Mouse (Mus musculus): Measurements from ENCODE around the gene Borcs5.

Borcs5 gene

DNA sequence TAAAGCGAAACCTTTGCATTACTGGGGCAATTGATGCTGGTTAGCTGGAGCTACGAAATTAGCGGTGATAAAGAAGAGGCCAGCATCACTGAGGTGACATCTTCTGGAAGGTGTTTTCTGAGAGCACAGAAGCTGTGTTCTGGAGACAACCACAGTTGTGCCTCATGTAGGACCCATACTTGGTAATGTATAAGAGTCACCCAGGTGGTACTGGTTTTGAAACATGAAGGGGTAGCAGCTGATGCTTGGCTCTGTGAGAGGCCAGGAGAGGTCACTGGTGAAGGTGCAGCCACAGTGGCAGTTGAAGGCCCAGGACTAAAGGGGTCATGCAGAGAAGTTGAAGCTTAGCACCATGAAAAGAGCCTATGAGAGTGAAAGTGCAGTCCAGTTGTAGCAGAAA lies at the start of gene Borcs5:
Gene Borcs5 (plus strand): TSS at position 301 of the 400 bp plus-strand sequence.
- ChIA-PET CTCF (interaction anchor here in 1 of 4 experiments (0.6 to 0.7 kb wide), 2 partner anchors 228 to 232 kb away, joined by 4 to 5 read pairs; no protein-coding TSS in a partner anchor), POLR2A (interaction anchor here in 1 of 4 experiments (0.9 to 1.1 kb wide), 2 partner anchors 281 to 290 kb away, joined by 3 read pairs; partner anchors contain the start of gene Cdkn1b)

DNA sequence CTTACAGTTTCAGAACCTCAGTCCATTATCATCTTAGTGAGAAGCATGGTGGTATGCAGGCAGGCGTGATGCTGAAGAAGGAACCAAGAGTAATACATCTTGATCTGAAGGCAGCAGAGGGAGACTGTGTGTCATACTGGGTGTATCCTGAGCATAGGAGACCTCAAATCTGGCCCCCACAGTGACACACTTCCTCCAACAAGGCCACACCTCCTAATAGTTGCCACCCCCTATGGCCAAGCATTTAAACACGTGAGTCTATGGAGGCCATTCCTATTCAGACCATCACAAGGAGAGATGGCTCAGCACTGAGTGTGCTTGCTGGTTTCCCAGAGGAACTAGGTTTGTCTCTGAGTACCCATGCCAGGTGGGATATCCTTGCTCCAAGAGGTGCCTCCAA lies 47.7 kb upstream of the Borcs5 start:
- ChIA-PET CTCF (no interaction called here), POLR2A (interaction anchor here in 2 of 4 experiments (1.2 to 1.6 kb wide), 3 partner anchors 10 to 51 kb away, joined by 3 to 5 read pairs (median 3); no protein-coding TSS in a partner anchor)

DNA sequence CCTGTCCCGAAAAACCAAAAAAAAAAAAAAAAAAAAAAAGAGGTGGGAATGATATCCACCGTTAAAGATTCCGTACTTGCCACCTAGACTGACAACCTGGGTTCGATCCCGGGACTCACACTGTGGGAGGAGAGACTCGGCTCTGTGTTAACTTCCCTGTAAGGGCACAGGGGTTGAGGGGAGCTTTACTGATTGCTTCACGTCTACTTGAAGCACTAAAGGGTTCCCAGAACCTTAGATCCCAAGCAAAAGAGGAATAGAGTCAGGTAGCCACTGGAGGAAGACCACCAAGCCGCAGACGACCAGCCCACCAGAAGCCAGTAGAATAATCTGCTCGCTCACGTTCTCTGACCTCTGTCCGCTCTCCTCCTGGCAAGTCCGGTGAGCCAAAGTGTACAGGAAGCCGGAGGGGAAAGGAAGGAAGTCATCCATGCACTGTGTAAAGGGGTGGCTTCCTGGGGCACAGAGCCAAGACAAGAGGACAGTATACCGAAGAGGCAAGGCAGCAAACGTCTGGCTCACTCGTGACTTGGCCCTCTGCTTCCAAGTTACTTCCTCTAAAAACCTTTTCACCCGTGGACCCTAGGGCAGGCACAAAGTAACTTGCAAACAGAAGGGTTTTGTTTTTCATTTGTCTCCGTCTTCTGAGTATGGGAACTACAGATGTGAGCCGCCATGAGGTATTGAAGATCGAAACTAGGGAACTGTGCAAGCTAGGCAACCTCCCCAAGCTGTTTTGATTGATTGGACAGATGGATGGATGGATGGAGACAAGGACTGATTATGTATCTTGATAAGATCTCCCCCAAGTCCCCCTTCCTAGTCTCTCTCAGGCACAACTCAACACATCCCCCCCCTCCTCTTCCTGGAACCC lies 44.5 kb upstream of the Borcs5 start:
- ChIA-PET POLR2A (interaction anchor here in 2 of 4 experiments (0.6 to 1.3 kb wide), 4 partner anchors 16 to 573 kb away, joined by 3 to 7 read pairs (median 3); no protein-coding TSS in a partner anchor), CTCF (interaction anchor here in 3 of 4 experiments (0.6 to 1.0 kb wide), 3 partner anchors 12 to 387 kb away, joined by 3 to 7 read pairs (median 6); no protein-coding TSS in a partner anchor)

DNA sequence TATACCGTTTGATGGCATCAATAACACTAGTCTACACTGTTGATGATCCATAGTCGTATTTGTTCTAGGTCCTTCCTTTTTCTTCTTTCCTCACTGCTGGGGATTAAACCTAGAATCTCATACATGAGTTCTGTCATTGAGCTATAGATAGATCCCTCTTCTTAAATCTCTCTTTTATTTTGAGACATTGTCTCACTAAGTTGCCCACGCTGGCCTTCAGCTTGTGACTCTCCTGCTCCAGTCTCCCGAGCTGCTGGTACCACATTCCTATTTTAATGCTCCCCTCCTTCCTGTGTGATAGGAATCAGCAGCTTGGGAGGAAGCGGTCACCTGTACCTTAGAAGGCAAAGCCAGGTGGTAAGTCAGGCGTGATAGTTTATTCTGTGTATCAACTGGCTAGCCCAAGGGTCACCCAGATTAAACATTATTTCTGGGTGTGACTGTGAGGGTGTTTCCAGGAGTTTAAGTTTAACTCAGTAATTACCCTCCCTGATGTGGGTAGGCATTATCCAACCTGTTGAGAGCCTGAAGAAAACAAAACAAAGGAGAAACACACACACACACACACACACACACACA lies 41.6 kb upstream of the Borcs5 start:
- ChIA-PET POLR2A (interaction anchor here in 2 of 4 experiments (0.7 kb wide), 2 partner anchors 18 to 223 kb away, joined by 3 to 4 read pairs; no protein-coding TSS in a partner anchor), CTCF (interaction anchor here in 1 of 4 experiments (0.6 kb wide), 1 partner anchor 16 kb away, joined by 6 read pairs; no protein-coding TSS in a partner anchor)

DNA sequence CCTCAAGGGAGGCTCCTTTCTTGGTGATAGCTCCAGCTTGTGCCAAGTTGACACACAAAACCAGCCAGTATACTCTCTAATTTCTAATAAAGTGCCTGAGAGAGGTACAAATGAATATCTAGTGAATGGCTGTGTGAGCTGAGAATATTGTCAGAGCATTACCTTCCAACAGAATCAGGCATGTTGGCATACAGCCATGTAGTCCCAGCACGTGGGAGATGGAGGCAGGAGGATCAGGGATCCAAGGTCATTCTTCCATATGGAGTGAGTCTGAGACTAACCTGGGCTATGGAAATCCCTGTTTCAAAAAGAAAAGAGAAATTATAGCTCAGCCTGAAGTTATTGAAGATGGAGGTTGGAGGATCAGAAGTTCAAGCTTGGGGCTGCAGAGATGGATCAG lies 40.1 kb upstream of the Borcs5 start:
- CTCF ChIA-PET, result interaction anchor here in 2 of 4 experiments (0.6 to 0.9 kb wide), 2 partner anchors 8 to 12 kb away, joined by 5 to 8 read pairs; no protein-coding TSS in a partner anchor

DNA sequence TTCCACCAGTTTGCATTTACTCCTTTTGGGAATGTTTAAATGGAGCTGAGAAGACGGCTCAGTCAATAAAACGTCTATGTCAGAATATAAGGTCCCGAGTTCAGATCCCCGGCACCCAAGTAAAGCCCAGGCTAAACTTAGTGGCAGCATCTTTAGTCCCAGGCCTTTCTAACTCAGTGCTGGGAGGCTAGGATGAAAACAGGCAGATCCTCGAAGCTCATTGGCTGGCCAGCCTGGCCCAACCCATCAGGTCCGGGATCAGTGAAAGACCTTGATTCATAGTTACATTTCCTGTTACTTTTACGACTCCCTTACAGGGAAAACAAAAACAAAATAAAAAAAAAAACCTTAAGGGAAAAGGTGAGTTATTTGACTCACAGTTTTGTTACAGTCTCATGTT lies 38.2 kb upstream of the Borcs5 start:
- CTCF ChIA-PET, result interaction anchor here (0.6 to 1.4 kb wide), 5 partner anchors 10 to 356 kb away, joined by 3 to 5 read pairs (median 3); no protein-coding TSS in a partner anchor
- POLR2A ChIA-PET, result interaction anchor here in 3 of 4 experiments (0.6 to 2.0 kb wide), 15 partner anchors 10 to 396 kb away, joined by 3 to 14 read pairs (median 4); partner anchors contain the start of gene Lrp6 (in 1 of the 3)

More for the DNA sequence above, 40.1 kb upstream of the Borcs5 start:
- POLR2A ChIA-PET, result interaction anchor here in 2 of 4 experiments (0.6 to 1.0 kb wide), 4 partner anchors 13 to 244 kb away, joined by 3 read pairs; no protein-coding TSS in a partner anchor

DNA sequence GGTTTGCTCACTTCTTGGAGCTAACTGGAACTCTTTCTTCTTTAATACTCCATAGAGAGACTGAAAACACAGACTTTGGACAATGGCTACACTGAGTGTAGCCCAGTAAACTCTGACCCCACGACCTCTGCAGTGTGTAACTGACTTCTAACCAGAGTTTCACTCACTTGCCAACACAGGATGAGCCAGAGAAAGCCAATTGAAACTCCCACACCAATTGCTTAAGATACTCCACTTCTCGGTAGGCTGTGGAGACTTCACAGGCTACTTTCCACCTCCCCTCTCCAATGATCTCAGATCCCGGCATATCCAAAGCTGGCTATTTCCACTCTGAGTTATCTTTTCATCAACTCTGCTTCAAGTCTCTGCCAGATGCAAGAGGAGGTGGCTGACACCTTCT lies 37.5 kb upstream of the Borcs5 start:
- CTCF ChIA-PET, result interaction anchor here (0.5 to 1.4 kb wide), 7 partner anchors 9 to 161 kb away, joined by 3 to 5 read pairs (median 3); no protein-coding TSS in a partner anchor

DNA sequence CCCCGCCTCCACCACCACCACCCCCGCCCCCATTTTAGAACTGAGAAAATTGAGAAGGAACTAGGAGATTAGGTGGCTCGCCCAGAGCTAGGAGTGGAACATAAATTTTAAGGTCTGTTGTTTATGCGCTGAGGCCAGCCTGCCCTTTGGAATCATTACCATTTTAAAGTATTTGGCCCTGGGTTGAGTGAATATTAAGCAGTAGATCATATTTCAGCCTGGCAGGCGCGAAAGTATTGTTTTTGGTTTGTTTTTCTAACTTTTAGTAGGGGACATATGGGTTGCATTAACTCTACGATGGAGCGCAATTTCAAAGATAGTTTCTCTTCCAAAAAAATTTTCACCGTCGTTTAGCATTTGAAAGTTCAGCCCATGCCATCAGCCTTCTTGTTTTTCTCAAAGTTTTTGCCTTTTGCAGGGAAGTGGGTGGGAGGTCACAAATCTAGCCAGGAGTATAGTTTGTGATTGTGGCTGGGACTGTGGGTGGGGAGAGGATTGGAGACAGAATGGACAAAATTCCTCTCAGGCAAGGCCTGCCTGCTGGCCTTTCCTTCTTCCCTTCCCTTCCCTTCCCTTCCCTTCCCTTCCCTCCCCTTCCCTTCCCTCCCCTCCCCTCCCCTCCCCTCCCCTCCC lies 36.8 kb upstream of the Borcs5 start:
- CTCF ChIA-PET, result interaction anchor here in 1 of 4 experiments (0.7 kb wide), 1 partner anchor 15 kb away, joined by 3 read pairs; no protein-coding TSS in a partner anchor
- POLR2A ChIA-PET, result interaction anchor here in 2 of 4 experiments (0.6 to 2.0 kb wide), 3 partner anchors 12 to 274 kb away, joined by 3 to 14 read pairs (median 9); partner anchors contain the start of gene Lrp6 (in 1 of the 2)

More for the DNA sequence above, 37.5 kb upstream of the Borcs5 start:
- POLR2A ChIA-PET, result interaction anchor here in 3 of 4 experiments (0.6 to 2.0 kb wide), 12 partner anchors 9 to 273 kb away, joined by 3 to 14 read pairs (median 4); partner anchors contain the start of gene Lrp6 (in 1 of the 3)

DNA sequence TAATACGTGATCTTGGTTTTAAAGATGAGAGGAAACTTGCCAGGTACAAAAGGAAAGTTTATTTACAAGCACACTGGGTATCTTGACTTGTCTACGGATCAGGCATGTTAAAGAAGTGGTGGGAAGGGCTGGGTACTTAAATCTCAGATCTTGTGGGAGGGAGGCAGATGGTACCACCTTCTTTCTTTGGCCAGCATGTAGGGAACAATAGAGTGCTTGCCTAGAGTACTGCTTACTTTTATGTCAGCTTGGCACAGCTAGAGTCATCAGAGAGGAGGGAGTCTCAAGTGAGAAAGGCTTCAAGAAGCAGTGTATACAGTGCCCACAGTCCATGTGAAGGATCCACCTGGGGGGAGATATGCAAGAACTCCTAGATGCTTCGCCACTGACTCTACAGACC lies 34.1 kb upstream of the Borcs5 start:
- ChIA-PET POLR2A (interaction anchor here in 2 of 4 experiments (0.6 to 1.0 kb wide), 2 partner anchors 9 to 254 kb away, joined by 3 read pairs; no protein-coding TSS in a partner anchor), CTCF (interaction anchor here in 1 of 4 experiments (0.5 to 1.2 kb wide), 2 partner anchors 16 to 39 kb away, joined by 3 read pairs; no protein-coding TSS in a partner anchor)

DNA sequence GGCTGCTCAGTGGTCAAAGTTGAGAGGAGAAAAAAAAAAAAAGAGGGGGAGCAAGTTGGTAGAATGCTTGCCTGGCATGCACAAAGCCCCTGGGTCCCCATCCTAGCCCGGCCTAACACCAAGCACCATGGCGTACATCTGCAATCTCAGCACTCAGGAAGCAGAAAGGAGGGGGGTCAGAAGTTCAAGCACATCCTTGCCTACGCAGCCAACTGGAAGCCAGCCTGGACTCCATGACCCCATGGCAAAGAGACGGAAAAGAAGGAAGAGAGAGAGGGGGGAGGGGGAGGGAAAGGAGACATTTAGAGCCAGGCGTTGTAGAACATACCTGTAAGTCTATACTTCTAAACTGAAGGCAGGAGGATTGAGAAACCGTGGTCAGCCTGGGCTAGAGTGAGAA lies 32.8 kb upstream of the Borcs5 start:
- POLR2A ChIA-PET, result interaction anchor here in 2 of 4 experiments (0.7 to 2.4 kb wide), 5 partner anchors 15 to 367 kb away, joined by 3 to 8 read pairs (median 3); no protein-coding TSS in a partner anchor
- CTCF ChIA-PET, result interaction anchor here (0.6 to 2.0 kb wide), 15 partner anchors 7 to 669 kb away, joined by 3 to 10 read pairs (median 5); no protein-coding TSS in a partner anchor

DNA sequence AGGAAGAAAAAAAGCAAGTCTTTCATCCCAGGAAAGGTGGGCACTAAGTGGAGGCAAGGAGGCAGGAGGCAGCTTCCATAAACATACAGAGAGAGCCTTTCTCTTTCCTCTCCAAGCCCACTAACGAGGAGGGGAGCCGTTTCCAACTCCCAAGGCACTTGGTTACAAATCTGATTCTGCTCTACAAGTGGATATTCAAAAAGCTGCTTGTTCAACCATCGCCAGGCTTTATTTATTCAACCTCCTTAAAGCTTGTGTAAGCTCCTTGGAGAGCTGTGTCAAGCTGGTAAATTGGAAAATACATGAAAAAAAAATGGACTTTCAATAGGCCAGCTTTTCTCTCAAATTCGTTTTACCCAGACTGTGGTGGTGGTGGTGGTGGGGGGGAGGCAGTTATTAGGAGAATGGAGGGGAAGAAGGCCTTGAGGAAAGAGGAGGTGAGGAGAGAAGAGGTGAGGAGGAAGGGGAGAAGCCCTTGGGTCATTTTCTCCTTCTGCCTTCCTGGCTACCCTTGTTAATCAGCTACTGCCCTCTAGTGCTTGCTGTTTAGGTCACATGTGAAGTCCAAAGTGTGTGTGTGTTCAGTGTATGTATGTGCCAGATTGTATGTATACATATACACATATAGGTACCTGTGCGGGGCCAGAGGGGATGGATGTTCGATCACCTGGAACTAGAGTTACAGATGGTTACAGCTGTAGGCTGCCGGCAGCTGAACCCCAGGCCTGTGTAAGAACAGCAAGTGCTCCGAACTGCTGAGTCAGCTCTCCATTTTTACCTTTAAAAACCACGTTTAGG lies 32.2 kb upstream of the Borcs5 start:
- POLR2A ChIA-PET, result interaction anchor here (0.5 to 2.4 kb wide), 15 partner anchors 12 to 193 kb away, joined by 3 to 8 read pairs (median 3); no protein-coding TSS in a partner anchor
- CTCF ChIA-PET, result interaction anchor here (0.5 to 2.0 kb wide), 30 partner anchors 8 to 670 kb away, joined by 3 to 10 read pairs (median 4); no protein-coding TSS in a partner anchor

DNA sequence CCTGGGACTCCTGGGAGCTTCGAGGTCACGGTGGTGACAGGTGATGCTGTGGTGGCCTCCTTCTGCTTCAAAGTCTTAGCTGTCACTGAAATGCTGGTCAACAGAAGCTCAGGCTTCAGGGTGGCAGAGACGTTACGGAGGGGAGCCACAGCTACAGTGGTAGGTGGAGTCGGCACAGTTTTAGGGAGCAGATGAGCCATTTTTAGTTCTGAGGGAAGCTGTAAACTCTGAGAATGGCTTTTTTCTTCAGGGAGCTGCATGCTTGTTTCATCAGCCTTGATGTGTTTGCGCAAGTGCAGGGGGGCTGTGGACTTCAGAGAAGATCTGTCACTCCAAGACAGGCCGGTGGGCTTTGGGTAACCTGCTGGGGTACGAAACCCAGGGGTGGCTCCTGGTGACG lies 28.9 kb upstream of the Borcs5 start:
- CTCF ChIA-PET, result interaction anchor here in 3 of 4 experiments (0.6 to 1.7 kb wide), 4 partner anchors 9 to 11 kb away, joined by 3 to 8 read pairs (median 3); no protein-coding TSS in a partner anchor
- POLR2A ChIA-PET, result interaction anchor here in 3 of 4 experiments (0.6 to 1.4 kb wide), 4 partner anchors 9 to 253 kb away, joined by 3 to 6 read pairs (median 4); no protein-coding TSS in a partner anchor

DNA sequence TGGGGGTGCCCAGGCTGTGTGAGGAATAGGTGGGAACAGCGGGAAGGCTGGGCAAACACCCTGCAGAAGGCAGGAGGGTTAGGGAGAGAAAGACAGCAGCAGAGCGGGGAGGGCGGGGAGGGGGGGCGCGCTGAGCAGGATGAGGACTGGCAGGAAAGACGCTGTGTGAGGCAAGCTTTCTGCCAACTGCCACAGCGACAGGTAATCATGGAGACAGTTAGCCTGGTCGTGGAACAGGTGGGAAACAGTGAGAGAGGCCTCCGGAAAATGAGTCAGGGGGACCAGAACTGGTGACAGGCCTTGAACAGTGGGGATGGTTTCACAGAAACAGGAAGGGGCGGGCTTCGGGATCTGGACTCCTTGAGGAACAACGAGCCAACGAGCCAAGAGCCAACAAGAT lies 27.4 kb upstream of the Borcs5 start:
- ChIA-PET CTCF (interaction anchor here in 2 of 4 experiments (0.6 to 1.0 kb wide), 3 partner anchors 9 to 115 kb away, joined by 3 to 4 read pairs (median 3); no protein-coding TSS in a partner anchor), POLR2A (interaction anchor here in 3 of 4 experiments (0.7 to 0.8 kb wide), 3 partner anchors 46 to 225 kb away, joined by 3 to 5 read pairs (median 3); no protein-coding TSS in a partner anchor)

DNA sequence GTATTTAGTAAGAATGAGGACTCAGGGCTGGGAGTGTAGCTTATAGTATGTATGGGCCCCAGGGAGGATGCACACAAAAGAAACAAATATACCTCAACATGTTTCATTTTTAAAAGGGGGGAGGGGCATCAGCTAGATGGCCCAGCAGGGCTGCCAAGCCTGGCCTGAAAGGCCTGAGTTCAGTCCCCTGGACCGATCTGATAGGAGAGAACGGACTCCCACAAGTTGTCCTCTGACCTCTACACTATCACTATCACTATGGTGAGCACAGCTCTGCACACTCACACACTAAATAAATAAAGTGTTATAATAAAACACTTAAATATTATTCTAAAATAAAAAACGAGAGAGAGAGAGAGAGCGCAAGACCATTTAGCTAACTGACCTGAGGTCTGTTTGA lies 25.0 kb upstream of the Borcs5 start:
- ChIA-PET POLR2A (interaction anchor here in 3 of 4 experiments (0.9 to 2.4 kb wide), 12 partner anchors 9 to 175 kb away, joined by 3 to 14 read pairs (median 3); no protein-coding TSS in a partner anchor), CTCF (interaction anchor here in 3 of 4 experiments (0.5 to 1.5 kb wide), 12 partner anchors 11 to 229 kb away, joined by 3 to 5 read pairs (median 3); no protein-coding TSS in a partner anchor)

DNA sequence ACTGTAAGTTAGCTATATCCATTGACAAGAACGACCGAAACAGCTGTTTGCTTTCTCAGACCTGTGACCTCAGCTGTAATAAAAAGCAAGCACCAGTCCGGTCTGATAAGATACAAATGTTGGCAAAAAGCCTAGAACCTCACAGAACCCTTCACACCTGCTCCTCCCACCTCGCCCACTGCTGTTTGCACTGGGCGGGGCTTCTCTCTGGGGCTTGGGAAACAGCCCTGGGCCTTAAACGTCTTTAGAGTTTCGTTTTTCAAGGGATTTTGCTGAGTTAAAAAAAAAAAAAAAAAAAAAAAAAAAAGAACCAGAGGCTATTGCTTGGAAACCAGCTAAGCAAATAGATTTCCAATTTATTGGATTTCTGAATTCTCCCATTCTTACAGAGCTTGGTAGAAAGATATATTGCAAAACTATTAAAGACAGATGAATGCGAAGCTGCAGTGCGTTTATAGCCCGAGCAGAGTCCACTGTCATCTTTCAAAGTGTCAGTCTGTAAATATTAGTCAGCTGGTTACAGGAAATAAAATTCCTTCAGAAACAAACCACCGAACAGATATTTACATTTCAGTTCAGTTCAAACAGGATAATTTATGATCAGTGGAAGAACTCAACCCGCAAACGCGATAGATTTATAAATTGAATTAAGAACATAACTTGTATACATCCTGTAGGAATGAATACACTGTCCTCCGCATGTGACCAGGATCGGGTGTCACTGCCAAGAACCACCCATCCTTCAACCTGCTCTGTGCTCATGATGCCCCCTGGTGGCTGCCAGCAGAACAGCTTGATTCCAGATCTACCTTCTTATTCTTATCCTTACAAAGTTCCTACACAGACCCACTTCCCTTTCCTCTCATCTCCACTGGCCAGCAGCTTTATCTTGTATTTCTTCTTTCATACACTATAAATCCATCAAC lies 24.3 kb upstream of the Borcs5 start:
- ChIA-PET CTCF (interaction anchor here (0.5 to 1.6 kb wide), 29 partner anchors 10 to 706 kb away, joined by 3 to 8 read pairs (median 3); partner anchors contain the start of gene Mansc1 (in 1 of the 4)), POLR2A (interaction anchor here in 3 of 4 experiments (0.5 to 2.4 kb wide), 13 partner anchors 11 to 292 kb away, joined by 3 to 14 read pairs (median 4); no protein-coding TSS in a partner anchor)
